Mouse (Mus musculus) myocyte (in vitro differentiated cells): ENCODE measurements around the gene Rps6kb1.

ENCODE experiments used
- CEBPB ChIP-seq: IDR thresholded peaks from 2 replicates; pipeline ENCODE4 v1.6.1; 2011; ENCODE audit warnings: mild to moderate bottlenecking, moderate library complexity; ENCODE audit not compliant: poor library complexity, insufficient read depth, severe bottlenecking
- MAX ChIP-seq: IDR thresholded peaks from one replicate; pipeline ENCODE4 v1.6.1; 2011; ENCODE audit warnings: low read depth, mild to moderate bottlenecking, control low read depth
- POLR2A ChIP-seq: IDR thresholded peaks from one replicate; pipeline ENCODE4 v1.6.1; 2011; ENCODE audit warnings: low read depth, mild to moderate bottlenecking, control low read depth, moderate library complexity; ENCODE audit not compliant: insufficient read length
- TCF12 ChIP-seq: IDR thresholded peaks from one replicate; pipeline ENCODE4 v1.6.1; 2011; ENCODE audit warnings: mild to moderate bottlenecking, control low read depth; ENCODE audit not compliant: poor library complexity, insufficient read depth, severe bottlenecking
- TCF3 ChIP-seq: IDR thresholded peaks from one replicate; pipeline ENCODE4 v1.6.1; 2011; ENCODE audit warnings: low read depth, control low read depth; ENCODE audit not compliant: insufficient read length
- USF1 ChIP-seq: IDR thresholded peaks from one replicate; pipeline ENCODE4 v1.6.1; 2011; ENCODE audit warnings: low read depth, mild to moderate bottlenecking, control low read depth, moderate library complexity

DNA sequence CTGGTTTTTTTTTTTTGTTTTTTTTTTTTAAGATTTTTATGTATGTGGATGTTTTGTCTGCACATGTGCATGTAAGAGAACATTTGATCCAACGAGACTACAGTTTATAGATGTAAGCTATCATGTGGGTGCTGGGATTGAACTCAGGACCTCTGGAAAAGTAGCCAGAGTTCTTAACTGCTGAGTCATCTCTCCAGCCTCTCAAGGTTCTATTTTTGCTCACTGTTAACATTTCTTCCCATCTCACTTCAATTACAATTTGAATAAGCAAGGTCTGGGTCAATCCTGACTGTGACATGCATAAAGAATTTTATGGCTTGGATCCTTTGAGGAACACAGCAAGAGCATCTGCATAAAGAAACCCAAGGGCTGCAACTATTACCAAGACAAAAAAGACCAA, 43.8 kb downstream of the Rps6kb1 start:
- TF ChIP-seq USF1 (no peak), POLR2A (no peak), CEBPB (no peak), MAX (no peak), TCF3 (no peak), TCF12 (no peak)
